Mouse (Mus musculus): Measurements from ENCODE around the gene Pafah1b2. TPM values are rescaled to one million over a fixed set of nuclear protein-coding genes. Genes with fewer than 3 reads are reported as not detected.

The Pafah1b2 gene
- polyA plus RNA-seq (2012; rRNA removed): 137 and 138 TPM in 2 replicates

DNA sequence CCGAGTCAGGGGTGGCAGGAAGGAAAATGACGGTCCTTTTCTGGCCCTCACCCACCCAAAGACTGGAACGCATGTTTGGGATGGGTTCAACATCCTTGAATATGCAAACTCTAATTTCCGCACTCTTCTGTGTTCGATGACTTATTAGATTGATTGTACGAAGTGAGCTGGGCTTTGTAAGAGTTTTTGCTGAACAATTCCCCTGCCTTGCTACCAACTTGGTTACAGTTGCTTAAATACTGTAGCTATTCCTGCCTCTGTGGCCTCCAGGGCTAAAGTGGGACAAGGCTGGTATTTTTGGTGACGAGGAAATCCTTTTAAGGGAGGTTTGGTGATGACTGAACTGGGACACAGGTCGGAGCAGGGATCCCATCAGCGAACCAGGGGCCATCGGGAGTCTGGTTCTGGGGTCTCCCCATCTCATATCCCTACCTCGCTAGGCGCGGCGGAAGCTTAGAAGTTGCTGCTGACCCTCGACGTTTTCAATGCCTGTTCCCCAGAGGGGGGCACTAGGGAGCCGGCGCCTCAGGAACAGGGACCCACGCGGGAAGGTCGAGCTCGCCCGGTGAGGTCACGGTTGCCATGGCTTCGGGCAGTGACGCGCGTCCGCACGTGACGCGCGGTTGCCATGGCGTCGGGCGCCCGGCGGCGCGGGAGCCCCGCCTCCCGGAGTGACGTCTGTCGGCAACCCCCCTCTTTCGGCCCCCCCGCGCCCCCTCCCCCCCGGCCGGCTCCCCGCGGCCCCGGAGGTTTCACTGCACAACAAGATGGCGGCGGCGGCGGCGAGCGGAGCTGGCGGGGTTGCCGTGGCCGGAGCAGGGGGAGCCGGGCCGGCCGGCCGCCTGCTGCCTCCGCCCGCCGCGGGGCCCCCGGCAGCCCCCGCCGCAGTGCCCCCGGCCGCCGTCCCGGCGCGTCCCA lies at the start of gene Pafah1b2, which contains the start of gene Sik3:
Gene Pafah1b2 (minus strand): TSS at position 600 of the 918 bp plus-strand sequence.
Gene Sik3 (plus strand): TSS at position 730 of the 918 bp plus-strand sequence.

DNA sequence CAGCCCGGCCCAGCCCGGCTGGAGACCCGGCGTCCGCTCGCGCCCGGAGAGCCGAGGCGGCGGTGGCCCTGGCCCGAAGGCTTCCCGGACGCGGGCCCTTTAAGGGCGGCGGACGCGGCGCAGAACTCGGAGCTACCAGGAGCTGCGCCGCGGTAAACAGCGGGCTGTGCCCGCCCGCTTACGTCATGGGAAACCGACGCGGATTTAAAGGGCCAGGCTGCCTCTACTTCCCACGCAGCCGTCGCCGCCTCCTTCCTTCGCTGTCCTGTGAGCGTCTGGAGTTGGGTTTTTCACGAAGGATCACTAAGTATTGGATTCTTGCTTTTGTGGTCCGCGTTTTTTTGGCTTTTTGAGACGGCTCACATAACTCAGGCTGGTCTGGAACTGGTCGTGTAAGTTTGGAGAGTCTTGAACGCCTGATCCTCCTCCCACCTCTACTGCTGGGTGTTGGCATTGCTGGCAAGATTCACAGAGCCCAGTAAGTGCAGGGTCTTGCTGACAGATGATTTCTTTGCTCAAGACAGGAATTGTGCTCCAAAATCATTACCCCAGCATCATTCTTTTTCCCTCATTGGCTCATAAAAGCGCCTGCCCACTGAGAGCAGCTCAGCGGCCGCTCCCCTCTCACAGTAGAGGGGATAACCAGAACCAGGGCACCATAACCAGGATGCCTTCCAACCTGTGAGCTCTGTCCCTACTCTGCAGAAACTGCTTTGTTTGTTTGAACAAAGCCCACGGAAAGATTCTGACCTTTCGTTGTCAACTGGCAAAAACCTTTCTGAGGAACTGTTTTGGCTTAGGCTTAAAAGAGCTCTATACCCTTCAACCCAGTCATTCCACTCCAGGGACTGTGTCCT lies 57.2 kb downstream of the Pafah1b2 start, which contains the start of gene Sidt2:
Gene Sidt2 (minus strand): TSS at position 152 of the 857 bp plus-strand sequence.

DNA sequence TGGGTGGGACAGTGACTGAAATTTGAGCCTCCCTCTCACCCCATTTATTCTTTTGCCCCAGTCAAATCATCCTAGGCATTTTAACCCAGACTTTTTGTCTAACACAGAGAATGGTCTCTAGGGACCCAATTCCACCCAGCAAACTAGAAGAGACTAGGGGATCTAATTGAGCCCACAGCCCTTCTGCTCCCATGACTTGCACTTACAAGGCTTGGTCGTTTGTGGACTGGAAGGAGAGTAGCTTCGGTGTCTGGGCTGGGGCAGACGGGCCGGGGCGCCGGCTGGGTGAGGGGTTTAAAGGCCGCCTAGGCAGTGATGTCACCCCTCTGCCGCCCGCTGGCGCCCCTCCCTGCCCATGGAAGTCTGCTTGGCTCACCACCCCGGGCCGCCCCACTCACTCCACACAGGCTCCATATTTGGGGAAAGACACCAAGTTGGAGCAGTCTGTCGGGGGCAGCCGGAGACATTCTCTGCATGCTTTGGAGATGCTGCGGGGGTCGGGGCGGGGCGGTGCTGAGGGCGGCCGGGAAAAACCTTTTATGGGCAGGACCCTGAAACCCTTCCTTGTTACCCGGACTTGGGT lies 76.8 kb downstream of the Pafah1b2 start, which contains the start of gene Tagln:
Gene Tagln (minus strand): TSS at position 431 of the 583 bp plus-strand sequence.

Other genes with a start within 250 kb of the Pafah1b2 start
- gene Cep164, start 184.0 kb downstream of the Pafah1b2 start, polyA plus RNA-seq (2012; rRNA removed): 18.2 and 20.6 TPM in 2 replicates
- gene Bace1, start 174.1 kb downstream of the Pafah1b2 start, polyA plus RNA-seq (2012; rRNA removed): 41.2 and 42.7 TPM in 2 replicates
- 36.3 and 38.8 TPM in 2 replicates for gene Pcsk7, start 106.2 kb downstream of the Pafah1b2 start, polyA plus RNA-seq (2012; rRNA removed)
- 51.3 and 52.4 TPM in 2 replicates for gene Rnf214, start 105.8 kb downstream of the Pafah1b2 start, polyA plus RNA-seq (2012; rRNA removed)
- gene Tagln, start 76.6 kb downstream of the Pafah1b2 start, polyA plus RNA-seq (2012; rRNA removed): 8.0 and 9.2 TPM in 2 replicates
- 79.1 and 108 TPM in 2 replicates for gene Sidt2, start 57.4 kb downstream of the Pafah1b2 start, polyA plus RNA-seq (2012; rRNA removed)
- 13.9 and 15.5 TPM in 2 replicates for gene Sik3, start 130 bp upstream of the Pafah1b2 start, polyA plus RNA-seq (2012; rRNA removed)
- 3.0 and 3.3 TPM in 2 replicates for gene Apoa1, start 215.9 kb upstream of the Pafah1b2 start, polyA plus RNA-seq (2012; rRNA removed)
- not detected in 2 replicates for gene Apoc3, start 222.9 kb upstream of the Pafah1b2 start, polyA plus RNA-seq (2012; rRNA removed)
- 0.03 and 0.05 TPM in 2 replicates for gene Apoa4, start 228.0 kb upstream of the Pafah1b2 start, polyA plus RNA-seq (2012; rRNA removed)

Measured in central nervous system, embryonic 18 days (tissue).